Mouse (Mus musculus) MEL-GATA-1-ER (cell line): ENCODE data around the gene Nle1.

Experiments used
- DNase-seq: peaks from one replicate; pipeline ENCODE4 v3.0.0-alpha.2; 2012; ENCODE audit warnings: low read depth; ENCODE audit errors: extremely low read depth

Nle1 gene

DNA sequence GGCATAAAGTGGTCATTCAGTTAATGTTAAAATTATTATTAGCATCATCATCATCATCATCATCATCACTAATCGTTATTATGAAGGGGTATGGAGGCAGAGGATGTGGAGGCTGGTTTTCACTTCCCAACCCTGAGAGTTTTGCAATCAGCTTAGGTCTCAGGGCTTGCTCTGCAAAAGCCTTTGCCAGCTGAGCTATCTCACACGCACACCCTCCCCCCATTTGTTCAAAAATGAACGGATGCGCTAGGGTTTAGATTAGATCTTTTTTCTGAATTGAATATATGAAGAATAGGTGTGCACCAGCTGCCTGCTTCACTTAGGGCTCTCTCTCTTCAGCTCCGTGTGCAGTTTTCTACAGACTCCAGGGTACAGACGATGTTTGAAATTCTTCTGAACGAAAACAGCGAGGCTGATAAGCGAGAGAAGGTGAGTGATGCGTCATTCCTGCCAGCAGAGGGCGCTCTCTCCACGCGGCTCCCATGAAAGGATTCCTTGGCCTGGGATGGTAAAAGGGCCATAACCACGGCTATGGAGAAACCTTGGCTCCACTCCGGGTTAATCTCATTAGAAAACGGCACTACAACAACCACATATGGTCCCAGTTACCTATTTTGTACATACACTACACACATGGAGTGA lies 6.6 kb upstream of the Nle1 start:
- no peak for DNase-seq

DNA sequence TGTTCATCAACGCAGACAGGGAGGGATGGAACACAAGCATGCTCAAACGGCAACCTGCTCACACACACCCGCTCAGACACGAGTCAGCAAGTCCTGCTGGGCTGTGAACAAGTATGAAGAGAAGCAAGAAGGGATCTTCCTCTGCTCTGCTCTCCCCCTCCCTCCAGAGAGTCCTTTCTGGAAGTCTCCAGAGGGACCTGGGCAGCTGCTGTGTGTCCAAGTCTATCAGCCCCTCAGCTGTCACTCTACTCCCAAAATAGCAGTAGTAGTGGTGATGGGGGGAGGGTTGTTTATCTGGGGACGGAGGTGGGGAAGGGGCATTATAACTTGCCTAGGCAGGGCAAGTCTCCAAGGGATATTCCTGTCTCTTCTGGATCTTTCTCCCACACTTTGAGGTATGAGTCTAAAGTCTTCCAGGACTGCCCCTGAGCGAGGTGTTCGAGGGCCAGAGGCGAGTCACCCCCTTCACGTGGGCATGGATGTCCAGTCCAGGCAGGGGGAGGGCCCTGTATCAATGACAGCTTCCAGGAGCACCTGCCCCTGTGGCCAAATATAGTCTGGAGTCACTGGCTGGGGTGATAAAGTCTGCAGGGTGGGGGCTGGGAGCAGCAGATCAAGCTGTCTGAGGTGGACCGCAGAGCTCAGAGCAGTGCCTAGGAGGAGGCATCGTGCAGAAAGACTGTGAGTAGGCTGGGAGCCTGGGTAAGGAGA lies 2.6 kb upstream of the Nle1 start:
- no peak for DNase-seq

DNA sequence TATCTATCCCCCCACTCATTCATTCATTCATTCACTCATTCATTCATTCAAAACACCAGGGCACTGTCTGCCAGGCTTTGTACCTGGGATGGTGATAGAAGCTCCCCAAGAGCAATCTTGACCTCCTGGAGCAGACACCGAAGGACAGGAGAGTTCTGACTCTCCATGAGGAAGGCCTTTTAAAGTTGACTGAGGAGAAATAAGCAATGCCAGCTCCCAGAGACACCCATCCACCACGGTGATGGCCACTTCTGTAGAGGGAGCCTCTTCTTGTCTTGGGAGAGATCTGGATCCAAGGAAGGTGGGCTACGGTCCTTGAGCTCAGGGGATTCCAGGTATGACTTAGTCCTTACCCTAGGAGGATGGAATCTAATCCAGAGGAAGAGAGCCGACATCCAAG lies 2.0 kb upstream of the Nle1 start, which contains the start of gene Unc45b:
Gene Unc45b, plus strand, starts transcription at position 301 of the 400 bp plus-strand sequence.
- no peak for DNase-seq

DNA sequence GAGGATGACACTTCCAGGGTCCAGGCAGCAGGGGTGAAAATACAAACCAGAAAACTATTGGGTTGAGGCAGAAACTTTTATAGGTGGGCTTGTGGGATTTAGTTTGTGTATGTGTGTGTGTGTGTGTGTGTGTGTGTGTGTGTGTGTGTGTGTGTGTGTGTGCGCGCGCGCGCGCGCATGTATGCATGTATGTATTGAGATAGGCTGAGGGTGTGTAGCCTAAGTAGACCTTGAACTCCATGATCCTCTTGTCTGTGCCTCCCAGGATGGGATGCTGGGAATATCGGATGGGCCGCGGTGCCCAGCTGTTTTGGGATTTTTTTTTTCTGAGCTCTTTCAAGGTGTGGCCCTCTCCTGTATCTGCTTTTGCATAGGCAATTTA lies 388 bp upstream of the Nle1 start:
- DNase-seq = no peak

DNA sequence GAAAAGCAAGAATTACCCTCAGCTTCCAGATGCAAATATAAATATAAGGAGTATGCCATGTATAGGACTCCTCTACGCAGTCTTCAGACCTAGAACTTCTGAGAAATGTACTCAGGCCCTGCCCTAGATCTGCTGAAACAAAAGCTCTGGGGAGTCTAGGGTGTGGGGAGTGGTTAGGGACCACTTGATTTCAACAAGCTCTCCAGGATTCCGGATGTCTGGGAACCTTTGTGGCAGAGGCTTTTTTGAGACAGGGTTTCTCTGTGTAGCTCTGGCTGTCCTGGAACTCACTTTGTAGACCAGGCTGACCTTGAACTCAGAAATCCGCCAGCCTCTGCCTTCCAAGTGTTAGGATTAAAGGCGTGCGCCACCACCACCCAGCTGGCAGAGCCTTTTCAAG lies 2.4 kb downstream of the Nle1 start:
- DNase-seq = no peak

DNA sequence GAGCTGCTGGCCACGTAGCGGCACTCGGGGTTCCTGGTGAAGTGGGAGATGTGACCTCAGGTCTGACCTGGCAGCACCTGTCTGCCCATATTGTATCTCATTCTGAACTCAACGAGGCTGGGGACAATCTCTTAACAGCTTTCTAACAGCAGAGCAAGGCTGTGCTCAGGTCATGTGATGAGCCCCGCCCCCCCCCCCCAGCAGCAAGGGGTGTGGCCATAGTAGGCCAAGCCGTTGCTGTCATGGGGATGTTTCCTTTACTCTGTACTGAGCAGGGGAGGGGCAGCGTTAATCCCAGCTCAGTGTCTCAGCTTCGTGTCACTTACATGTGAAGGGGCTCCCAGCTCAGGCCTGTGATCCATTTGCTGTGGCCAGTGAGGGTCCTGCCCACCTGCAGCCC lies 3.3 kb downstream of the Nle1 start:
- no peak for DNase-seq

DNA sequence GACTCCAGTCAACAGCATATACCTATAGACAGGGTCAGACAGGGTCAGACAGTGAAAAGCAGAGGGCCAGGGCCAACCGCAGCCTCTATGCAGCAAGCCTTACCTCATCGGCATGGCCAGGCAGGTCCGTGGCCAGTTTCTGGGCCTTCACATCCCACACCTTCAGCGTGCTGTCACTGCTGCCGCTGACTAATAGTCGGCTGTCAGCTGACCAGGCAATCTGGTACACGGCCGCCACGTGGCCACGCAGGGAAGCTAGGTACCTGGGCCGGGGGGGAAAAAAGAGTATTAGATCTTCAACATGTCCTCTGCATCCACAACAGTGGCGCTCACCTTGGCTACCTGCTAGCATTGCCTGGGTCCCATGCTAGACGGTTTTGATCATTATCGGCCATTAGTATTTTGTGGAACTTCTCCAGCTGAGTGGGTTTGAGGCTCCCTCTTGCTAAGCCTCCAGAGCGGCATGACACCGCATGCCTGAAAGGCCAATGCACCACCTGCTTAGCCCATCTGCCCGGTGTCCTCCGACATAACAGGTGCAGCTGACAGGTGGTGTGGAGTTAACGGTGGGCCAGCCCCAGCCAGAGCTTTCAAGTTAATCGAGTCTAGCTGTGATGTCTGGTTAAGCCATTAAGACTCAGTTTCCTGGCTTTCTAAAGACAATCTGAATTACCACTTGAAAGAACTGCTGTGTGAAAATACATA lies 6.5 kb downstream of the Nle1 start:
- DNase-seq = no peak

DNA sequence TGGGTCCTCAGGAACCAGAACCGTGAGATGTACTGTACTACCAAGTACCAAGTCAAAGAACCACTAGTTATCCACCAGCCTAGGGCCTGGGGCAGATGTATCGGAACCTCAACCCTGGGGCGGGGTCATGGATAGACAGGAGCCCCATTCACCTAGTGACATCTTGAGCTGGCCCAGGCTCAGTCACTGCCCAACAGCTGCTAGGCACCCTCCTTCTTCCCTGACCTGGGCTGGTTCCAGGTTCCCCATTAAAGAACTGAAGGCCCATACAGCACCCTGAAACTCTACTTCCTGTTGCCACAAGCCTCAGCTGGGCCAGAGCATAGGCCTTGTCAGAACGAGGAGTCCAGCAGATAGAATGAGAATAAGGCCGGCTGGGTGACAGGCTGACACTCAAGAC lies 8.5 kb downstream of the Nle1 start:
- no peak for DNase-seq

DNA sequence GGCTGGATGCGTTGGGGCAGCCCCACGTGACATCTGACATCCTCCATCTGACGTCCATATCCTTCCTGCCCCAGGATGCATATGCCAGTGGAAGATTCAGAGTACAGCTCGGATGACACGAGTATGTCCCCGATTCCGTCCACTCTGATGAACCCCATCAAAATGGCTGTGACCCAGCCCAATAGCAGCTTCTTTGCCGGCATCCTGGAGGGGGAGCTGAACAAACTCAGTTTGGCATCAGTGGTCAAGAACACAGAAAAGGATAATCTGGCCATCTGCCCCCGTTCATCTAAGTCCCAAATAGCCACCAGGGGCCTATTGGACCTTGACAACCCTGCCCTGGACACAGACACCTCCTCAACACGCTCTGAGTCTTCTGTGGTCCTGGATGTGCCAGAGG lies 10.7 kb downstream of the Nle1 start:
- no peak for DNase-seq

DNA sequence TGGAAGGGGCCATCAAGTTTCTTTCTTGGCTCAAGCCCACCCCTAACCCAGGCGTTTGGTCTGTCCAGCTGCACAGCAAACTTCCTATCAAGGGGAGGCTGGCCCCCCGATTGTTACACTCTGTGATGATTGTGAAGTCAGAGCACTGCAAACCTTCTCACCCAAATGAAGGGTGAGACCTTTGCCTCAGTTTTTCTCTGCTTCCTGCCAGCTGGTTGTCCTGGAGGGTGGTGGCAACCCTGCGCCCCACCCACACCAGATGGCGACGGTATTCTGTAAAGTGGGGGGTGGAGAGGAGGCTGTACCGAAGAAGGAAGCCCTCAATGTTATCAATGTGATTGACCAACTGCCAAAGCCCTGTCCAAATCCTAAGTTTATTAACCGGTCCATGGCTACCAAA lies 16.3 kb downstream of the Nle1 start, which contains the start of gene Fndc8:
Gene Fndc8, plus strand, starts transcription at position 189 of the 400 bp plus-strand sequence.
- no peak for DNase-seq

DNA sequence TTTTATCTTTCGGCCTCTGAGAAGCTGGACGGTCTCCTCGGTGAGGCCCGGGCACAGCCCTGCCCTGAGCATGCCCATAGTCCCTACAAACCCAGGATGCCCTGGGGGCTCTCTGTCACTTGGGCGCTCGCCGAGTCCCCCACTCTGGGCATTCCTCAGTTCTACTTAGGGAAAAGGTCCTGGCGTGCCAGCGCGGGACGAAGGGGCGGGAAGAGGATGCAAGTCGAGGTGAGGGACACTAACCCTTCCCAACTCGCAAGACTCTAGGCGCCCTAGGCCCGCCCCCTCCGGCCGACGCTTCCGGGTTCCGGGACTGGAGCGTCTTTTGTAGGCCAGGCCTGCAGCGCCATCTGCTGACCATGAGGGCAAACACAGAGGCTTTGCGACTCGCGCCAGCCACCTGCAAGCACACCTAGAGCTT lies 17.9 kb downstream of the Nle1 start, which contains the start of gene Rad51d:
Gene Rad51d, minus strand, starts transcription at position 273 of the 421 bp plus-strand sequence.
- DNase-seq = peak; percentile 77

DNA sequence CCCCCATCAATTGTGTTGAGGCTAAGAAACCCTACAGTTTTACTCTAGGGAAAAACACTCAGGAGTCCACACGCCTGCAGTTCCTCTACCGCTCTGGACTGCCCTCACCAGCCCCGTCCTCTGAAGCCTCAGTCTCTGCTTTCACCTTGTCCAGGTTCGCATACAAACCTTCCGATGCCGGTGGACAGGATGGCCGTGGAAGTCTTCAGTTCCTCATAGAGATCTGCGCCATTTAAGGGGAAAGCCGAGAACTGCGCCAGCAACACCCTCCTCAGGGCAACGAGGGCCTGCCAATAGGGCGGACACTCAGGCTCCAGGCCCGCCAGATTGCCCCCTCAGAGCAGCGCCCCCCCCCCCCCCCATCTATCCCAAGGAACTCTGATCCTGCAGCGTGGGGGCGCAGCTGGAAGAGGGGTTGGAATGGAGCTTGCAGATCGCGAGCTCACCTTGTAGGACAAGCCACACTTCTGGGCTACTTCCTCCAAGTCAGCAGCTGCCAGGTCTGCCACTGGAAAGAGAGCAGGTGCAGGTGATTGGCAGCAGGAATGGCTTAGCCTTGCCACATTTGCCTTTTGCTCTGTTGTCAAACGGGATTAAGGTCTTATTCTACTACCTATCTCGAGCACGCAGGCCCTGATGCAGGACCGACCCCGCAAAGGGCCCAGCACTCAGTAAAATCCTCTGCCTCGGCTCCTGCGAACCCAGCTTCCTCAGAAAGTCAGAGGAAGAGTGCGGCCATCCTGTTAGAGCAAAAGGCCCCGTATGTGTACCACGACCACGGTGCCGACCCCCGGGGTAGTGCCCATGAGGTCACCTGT lies 18.5 kb downstream of the Nle1 start:
- DNase-seq = peak; percentile 47

DNA sequence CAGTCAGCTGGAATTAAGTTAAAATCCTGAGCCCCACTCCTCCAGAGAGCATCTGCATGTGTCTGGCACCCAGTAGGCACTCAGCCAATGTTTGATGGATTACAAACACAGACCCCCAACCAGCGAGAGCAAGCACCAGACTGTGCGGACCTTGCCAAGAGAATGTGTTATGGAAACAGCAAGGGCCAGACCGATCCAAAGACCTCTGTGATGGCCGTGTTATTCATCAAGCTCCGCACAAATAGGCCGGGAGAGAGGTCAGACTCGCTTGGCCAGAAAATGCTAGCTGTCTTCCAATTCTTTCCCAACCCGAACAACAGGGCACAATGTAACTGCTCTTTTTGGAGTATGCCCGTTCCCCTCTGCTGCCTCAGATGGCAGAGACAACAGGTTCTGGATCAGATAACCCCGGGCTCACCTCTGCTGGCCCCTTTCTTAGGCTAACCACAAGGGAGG lies 19.7 kb downstream of the Nle1 start:
- DNase-seq = no peak

DNA sequence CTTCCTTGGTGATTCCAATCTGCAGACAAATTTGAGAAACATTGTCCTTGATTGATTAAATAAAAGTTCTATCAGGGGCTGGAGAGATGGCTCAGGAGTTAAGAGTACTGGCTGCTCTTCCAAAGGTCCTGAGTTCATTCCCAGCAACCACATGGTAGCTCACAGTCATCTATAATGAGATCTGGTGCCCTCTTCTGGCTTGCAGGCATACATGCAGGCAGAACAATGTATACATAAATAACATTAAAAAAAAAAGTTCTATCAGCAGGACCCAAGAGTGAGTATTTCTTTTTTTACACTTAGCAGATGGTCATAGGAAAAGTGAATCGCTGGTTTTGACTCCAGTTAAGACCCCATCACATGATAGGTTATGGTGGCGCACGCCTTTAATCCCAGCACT lies 21.7 kb downstream of the Nle1 start:
- no peak for DNase-seq

DNA sequence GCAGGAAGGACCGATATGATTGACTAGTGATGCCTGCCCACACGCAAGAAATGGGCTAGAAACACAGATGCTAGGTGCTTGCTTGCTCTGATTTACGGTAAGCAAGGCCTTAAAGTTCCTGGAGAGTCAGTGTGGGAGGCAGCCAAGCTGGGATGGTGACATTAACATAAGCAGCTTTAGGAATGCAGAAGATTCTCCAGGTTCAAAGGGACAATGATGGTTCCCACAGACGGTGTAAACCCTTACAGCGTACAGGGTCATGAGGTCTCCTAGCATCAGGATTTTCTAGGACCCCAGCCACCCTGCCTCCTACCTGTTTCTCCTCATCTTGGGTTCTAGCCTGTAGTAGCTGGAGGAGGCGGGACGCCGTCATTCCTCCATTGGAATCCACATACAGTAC lies 25.0 kb downstream of the Nle1 start:
- DNase-seq = no peak

DNA sequence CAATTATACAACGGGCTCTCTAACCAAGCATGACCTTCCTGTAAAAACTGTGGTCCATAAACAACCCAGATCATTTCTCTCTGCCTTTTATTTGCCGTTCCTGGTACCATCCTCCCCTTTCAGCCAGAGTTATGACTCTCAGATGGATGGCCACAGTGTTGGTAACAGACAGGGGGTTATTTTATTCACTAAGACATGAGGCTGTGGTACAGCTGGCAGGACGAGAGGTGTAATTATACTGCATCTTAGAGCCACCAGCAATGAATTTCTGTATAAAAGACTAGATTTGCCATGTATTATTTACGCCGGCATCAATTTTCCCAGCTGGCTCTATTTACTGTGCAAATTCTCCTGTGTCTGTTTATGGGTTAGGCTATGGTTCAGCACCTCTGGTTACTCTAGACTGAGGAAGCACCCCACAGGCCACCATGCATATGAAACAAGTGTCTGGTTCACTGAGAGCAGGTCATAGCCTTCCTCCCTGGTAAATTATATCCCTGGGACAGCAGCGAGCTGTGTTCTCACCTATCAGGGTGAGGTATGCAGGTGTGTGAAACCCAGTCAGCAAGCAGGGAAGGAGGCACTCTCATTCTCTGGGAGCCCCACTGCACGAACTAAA lies 30.4 kb downstream of the Nle1 start:
- no peak for DNase-seq

DNA sequence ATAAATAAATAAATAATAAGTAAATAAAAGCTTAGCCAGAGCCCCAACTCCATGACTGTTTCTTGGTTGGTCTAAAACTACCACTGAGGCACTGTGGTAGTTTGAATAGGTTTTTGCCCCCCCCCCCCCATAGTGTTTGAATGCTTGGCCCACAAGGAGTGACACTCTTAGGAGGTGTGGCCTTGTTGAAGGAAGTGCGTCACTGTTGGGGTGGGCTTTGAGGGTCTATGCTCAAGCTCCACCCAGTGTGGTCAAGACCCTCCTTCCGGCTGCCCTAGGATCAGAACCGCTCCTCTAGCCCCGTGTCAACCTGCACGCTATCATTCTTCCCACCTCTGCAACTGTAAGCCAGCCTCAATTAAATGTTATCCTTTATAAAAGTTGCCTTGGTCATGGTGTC lies 32.6 kb downstream of the Nle1 start:
- no peak for DNase-seq

DNA sequence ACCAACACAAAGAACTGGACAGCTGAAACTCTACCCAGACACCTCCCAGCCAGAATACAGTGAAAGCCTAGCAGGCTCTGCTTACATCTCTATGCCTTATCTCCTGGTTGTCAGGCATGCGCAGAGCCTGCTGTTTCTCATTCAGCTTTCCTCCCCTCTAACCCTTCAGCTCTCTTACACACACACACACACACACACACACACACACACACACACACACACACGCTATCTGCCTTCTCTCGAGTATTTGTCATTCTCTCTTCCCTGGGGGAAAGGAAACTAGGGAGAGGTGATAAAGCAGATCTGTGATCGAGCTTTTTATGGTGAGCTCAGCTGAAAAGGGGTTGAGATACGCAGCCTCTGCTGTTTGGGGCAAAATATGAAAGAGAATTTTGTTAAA lies 33.3 kb downstream of the Nle1 start:
- DNase-seq = peak; percentile 73

DNA sequence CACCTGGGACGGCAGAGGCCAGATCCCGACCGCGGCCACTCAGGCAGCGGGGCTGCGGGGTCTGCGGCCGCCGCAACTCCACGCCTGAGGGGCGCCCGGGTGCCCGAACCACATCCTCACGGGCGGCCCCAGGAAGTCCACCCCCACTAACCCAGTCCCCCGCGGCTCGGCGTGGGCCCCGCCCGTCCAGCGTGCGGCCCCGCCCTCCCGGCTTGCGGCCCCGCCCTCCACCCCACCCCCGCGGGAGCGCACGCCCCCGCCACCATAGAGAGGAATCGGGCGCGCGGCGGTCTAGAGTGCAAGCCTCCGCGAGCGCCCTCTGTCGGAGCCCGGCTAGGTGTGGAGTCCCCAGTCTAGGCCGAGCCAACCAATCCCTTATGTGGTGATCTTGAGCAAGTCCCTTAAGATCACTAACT lies 37.2 kb downstream of the Nle1 start, which contains the start of gene Rffl:
Gene Rffl, minus strand, starts transcription at position 180 of the 416 bp plus-strand sequence.
- peak; percentile 71 for DNase-seq

DNA sequence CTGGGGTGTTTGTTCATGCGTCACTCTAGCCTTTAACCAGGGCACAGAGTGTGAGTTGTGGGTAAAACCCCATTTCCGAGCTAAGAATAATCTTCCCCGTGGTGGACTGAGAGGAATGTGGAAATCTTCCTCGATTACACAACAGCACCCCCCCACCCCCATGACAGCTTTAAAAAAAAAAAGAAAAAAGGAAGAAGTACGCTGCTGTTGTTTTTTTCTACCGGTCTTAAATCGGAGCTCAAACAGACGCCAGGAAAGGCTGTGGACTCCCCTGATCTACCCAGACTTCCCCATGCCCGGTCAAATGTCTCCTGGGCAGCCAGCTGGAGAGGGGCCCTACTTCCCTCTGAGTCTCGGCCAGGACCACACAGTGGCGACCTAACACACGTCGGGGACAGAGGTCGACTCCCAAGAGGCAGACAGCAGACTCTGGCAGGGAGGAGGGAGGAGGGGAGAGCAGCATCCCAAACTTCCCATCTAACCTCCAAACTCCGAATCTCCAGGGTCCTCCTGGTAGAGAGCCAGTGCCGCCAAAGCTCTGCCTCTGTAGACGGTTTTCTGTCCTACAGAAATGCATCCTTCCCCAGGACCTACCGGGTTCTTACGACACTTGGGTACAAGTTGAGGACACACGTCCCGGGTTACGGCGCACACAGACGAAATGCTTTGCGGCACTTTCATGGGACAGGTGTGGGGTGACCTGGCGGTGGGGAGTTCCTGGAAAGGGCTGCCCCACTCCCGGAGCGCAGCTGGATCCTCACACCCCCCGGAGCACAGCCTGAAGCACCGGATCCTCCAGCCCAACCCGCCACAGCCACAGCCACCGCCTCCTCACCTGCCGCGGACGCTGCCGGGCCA lies 37.8 kb downstream of the Nle1 start:
- DNase-seq = peak; percentile 57
